Mouse (Mus musculus) MEL-GATA-1-ER (cell line): Measurements from ENCODE around the gene Nol4l.

Experiments
- DNase-seq: peaks from one replicate; pipeline ENCODE4 v3.0.0-alpha.2; 2012; ENCODE audit warnings: low read depth; ENCODE audit errors: extremely low read depth

Gene Nol4l

DNA sequence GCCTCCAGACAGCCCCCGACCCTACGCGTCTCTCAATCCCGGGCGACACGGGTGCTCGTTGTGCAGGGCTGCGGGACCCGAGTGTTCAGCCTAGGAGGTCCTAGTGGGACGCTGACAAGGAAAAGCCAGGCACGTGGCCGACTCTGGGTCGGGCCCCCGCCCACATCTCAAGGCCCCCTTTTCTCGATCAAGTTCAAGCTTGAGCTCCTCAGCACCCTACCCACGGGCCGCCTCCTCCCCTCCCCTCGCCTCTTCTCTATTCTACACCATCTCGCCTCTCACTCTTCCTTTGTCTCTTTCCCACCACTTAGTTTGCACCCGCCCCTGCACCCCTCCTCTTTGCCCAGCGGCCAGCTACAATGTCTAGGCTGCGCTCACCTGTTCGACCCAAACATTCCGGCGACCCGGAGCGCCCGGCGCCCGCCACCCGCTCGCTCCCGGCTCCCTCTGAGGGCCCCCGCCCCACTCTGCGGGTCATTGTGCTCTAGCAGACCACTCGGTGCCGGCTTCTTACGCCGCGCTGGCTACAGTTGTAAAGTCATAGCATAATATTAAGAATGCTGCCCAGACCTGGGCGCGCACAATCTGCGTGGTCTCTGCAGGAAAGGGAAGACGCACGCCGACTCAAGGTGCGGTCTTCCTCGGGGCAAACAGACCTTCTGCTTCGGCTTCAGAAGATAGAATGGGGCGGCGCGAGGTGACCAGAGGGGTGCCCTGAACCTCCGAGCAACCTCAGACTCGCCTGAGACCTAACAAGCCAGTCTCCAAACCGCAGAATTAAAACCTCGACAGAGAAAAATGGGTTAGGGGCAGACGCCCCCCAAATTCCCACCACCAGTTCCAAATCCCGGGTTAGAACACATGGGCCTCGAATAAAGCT, 84.4 kb downstream of the Nol4l start:
- no peak for DNase-seq

- no peak for DNase-seq
These were observed 85.3 kb downstream of the Nol4l start for GRCm38 (mm10) chr2:153444254-153445136.

- DNase-seq = no peak
These were observed 86.1 kb downstream of the Nol4l start for GRCm38 (mm10) chr2:153443434-153444240.

GRCm38 (mm10) chr2:153442720-153443119, 87.1 kb downstream of the Nol4l start:
- no peak for DNase-seq

GRCm38 (mm10) chr2:153441228-153441627, 88.5 kb downstream of the Nol4l start:
- no peak for DNase-seq

DNA sequence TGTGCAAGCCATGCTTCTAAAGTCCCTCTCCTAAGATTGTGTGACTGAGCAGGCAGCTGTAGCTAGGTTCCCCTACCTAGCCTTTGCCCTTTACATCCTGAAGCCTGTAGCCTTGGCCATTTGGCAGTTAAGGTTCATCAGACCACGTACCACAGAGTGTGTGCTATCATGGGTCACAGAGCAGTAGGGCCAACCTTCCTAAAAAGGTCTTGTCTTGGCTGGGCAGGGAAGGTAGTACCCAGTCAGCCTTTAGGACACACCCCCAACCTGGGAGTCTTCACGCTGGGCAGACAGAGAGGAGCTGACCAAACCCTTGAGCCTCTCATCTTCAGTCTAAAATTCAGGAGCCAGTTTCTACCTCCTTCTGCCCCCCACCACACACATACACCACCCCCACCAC, 89.0 kb downstream of the Nol4l start:
- DNase-seq = no peak

DNA sequence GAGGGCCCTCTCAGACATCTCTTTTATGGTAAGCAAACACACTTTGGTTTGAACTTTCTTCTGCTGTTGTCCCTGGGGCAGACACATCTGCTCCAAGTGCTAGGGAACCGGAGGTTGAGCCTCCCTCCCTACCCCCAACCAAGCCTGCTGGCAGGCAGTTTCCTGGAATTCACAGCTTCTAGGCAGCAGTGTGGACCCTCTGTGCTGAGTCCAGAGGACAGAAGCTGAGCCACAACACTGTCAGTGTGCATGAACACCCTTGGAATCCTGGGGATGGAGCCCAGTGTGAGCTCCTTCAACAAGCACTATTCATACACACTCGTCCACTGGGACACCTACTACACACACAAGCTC, 92.5 kb downstream of the Nol4l start:
- no peak for DNase-seq

- no peak for DNase-seq
These were observed 93.0 kb downstream of the Nol4l start for GRCm38 (mm10) chr2:153436641-153437305.

- DNase-seq = no peak
These were observed 94.6 kb downstream of the Nol4l start for GRCm38 (mm10) chr2:153434880-153435831.

DNA sequence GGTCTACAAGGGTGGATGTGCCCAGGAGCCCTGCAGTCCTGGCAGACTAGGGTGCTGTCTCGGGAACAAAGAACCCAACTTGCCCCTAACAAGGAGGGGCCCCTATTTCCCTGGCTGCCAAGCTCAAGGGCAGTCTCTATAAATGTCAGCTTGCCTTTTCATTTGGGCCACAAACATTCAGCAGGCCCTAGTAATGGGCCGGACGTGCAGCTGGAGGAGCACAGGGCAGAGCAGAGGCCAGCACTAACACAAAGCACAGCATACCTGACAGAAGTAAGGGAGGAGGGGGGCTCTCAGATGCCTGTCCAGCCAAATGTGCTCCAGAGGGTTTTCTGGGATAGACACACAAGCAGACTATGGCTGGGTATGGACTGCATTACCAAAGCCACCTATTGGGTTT, 95.9 kb downstream of the Nol4l start:
- no peak for DNase-seq

GRCm38 (mm10) chr2:153432492-153432891, 97.3 kb downstream of the Nol4l start:
- no peak for DNase-seq

GRCm38 (mm10) chr2:153430571-153430970, 99.2 kb downstream of the Nol4l start:
- no peak for DNase-seq

- DNase-seq = no peak
These were observed 101.3 kb downstream of the Nol4l start for GRCm38 (mm10) chr2:153428485-153428884.

GRCm38 (mm10) chr2:153426931-153427330, 102.8 kb downstream of the Nol4l start:
- DNase-seq = no peak

DNA sequence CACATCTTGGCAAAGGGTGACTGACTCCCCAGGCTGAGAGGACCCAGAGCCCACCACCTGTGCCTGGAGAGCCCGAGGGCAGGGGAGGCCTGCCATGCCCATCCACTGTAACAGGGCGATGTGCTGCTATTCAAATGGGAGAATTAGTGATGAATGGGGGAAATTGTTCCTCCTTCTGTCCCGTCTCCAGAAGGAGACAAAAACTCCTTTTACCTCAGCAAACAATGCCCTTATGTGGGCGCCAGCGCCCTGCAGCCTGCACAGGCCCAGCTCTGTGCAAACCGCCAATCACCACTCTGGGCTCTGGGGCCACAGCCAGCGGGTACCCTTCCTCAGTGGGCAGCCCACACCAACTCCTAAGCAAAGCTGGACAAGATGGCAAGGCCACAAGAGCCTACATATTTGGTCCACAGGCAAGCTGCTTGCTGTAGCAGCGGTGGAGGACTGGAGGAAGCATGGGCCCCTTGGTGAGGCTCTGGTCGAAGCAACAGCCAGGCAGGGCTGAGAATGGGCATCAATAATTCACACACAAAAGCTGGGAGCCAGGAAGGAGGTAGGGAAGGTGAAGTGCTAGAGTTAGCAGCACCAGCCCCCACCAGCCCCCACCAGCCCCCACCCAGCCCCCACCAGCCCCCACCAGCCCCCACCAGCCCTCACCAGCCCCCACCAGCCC, 103.6 kb downstream of the Nol4l start:
- DNase-seq = no peak

- DNase-seq = no peak
These were observed 104.5 kb downstream of the Nol4l start for GRCm38 (mm10) chr2:153425124-153425844.

DNA sequence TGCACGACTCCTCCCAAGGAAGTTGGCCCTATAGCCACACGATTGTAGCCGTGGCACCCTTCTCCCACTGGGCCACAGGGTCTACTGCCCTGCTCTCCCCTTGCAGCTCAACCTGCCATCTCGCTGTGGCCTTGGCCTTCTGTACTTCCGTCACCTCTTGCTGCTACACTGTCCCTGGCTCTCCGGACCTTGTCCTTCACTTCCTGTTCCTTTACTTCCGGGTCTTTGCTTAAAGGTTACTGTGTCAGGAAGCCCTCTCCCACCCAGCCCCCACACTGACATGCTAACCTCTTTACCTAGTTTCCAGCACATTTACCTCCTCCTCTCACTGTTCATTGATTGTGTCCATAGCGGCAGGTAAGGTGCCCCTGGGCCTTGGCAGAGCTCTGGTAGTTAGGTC, 105.2 kb downstream of the Nol4l start:
- no peak for DNase-seq

DNA sequence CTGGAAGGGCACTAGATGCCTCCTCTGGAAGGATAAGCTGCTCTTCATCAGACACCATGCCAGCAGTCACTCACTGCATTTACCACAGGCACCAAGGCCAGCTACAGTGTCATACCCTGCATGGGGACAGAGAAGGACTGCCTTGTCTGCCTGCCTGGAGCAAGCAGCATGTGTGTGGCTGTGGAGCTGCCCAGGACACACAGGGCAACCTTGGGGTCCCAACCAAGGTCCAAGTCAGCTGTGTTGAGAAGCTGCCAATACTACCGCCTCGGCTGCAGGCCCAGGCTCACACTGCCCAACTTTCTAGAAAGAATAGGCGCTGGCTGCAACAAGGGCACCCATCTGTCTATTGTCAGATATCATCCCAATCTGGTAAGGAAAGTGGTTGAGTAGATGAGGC, 106.7 kb downstream of the Nol4l start:
- no peak for DNase-seq

- no peak for DNase-seq
These were observed 107.7 kb downstream of the Nol4l start for GRCm38 (mm10) chr2:153422051-153422450.
